Mouse (Mus musculus) c-Kit-positive CD71-positive TER-119-negative erythroid progenitor cells, embryonic 14.5 days (primary cell): ENCODE results near the gene Crlf2.
A peak's percentile ranks its signal among the peaks of the same experiment; 100 is the strongest.

Experiments
- DNase-seq: peaks from one replicate; pipeline ENCODE4 v3.0.0-alpha.2; 2013; ENCODE audit warnings: low read depth

Crlf2 gene

GRCm38 (mm10) chr5:109558404-109559160 is at the start of gene Crlf2:
TSS of gene Crlf2 (minus strand) at chr5:109558993.
- DNase-seq = peak; percentile 90

GRCm38 (mm10) chr5:109602585-109602984 is 43.8 kb upstream of the Crlf2 start:
- peak; percentile 39 for DNase-seq

- peak; percentile 5 for DNase-seq
These were observed 42.3 kb upstream of the Crlf2 start for GRCm38 (mm10) chr5:109601080-109601479.

- peak; percentile 11 for DNase-seq
These were observed 40.1 kb upstream of the Crlf2 start for GRCm38 (mm10) chr5:109598876-109599275.

GRCm38 (mm10) chr5:109596647-109597046 is 37.9 kb upstream of the Crlf2 start:
- DNase-seq = peak; percentile 1

- no peak for DNase-seq
These were observed 4.0 kb upstream of the Crlf2 start for GRCm38 (mm10) chr5:109562829-109563228.

GRCm38 (mm10) chr5:109559191-109559590 is 398 bp upstream of the Crlf2 start:
- no peak for DNase-seq

- DNase-seq = no peak
These were observed 730 bp downstream of the Crlf2 start for GRCm38 (mm10) chr5:109558123-109558403.

GRCm38 (mm10) chr5:109557321-109558122 is 1.3 kb downstream of the Crlf2 start:
- DNase-seq = peak; percentile 92

- peak; percentile 62 for DNase-seq
These were observed 2.0 kb downstream of the Crlf2 start for GRCm38 (mm10) chr5:109556591-109557320.

- DNase-seq = no peak
These were observed 2.9 kb downstream of the Crlf2 start for GRCm38 (mm10) chr5:109555676-109556571.

- no peak for DNase-seq
These were observed 3.5 kb downstream of the Crlf2 start for GRCm38 (mm10) chr5:109555236-109555675.

- DNase-seq = no peak
These were observed 4.4 kb downstream of the Crlf2 start for GRCm38 (mm10) chr5:109554091-109555050.

- no peak for DNase-seq
These were observed 5.4 kb downstream of the Crlf2 start for GRCm38 (mm10) chr5:109553160-109553930.

- DNase-seq = no peak
These were observed 6.3 kb downstream of the Crlf2 start for GRCm38 (mm10) chr5:109552541-109552940.

GRCm38 (mm10) chr5:109552116-109552515 is 6.7 kb downstream of the Crlf2 start:
- DNase-seq = no peak

- DNase-seq = no peak
These were observed 7.6 kb downstream of the Crlf2 start for GRCm38 (mm10) chr5:109551041-109551765.

- DNase-seq = no peak
These were observed 8.4 kb downstream of the Crlf2 start for GRCm38 (mm10) chr5:109550225-109550935.
